ENCODE assay signal across 25 mouse cellular contexts in the genomic region with DNA sequence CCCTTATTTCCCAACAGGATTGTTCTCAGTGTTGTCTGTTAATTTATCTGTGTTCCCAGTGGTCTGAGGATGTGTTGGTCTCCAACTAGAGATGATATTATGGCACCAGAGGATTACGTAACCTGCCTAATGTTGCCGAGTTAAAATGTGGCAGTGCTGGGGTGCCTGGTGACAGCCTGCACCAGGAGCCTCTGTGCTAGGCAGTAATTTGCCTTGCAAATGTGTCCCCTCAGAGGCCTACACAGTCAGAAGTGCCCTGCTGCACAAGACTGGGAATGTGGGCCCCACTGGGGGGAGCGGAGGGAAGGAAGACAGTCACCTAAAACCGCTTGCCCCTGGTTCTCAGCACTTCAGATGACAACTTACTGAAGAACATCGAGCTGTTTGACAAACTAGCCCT. TPM values are rescaled to one million over a fixed set of nuclear protein-coding genes. Genes with fewer than 3 reads are reported as not detected.
DNase-seq lines count a peak whose midpoint lies in the region; ATAC-seq and TF ChIP-seq lines count a peak whose summit lies in the region.
"Had no signal": no experiment of that assay in that cellular context is flagged by ENCODE, and none has a peak within 500 bp of the region (broad histone marks: within the 10 kb centered on the region; RNA-seq: fewer than 3 reads in every experiment).

No protein-coding gene starts in this region.

- H3K4me3 ChIP-seq in midbrain, embryonic 11.5 days (ENCODE audit: low read depth, low read length) = no peak overlapping the region
- H3K4me3 ChIP-seq in midbrain, embryonic 15.5 days = no peak overlapping the region
- H3K4me3 ChIP-seq in olfactory bulb, adult 2 months (ENCODE audit: insufficient read depth, low read depth, low read length) = no peak overlapping the region
- H3K4me3 ChIP-seq: forebrain, embryonic 15.5 days; gastrocnemius, adult 2 months; heart, embryonic 12.5 days; hindbrain, embryonic 12.5 days; kidney, embryonic 15.5 days; neural tube, embryonic 13.5 days had no signal

- H3K9ac ChIP-seq in midbrain, embryonic 11.5 days (ENCODE audit: low read length) = no peak overlapping the region
- H3K9ac ChIP-seq in midbrain, embryonic 15.5 days = no peak overlapping the region
- H3K9ac ChIP-seq: forebrain, embryonic 15.5 days; heart, embryonic 12.5 days; hindbrain, embryonic 12.5 days; kidney, embryonic 15.5 days; liver, embryonic 14.5 days; neural tube, embryonic 13.5 days had no signal

- TF ChIP-seq POLR2A in brain, embryonic 14.5 days (IDR thresholded peaks at IDR 0.05; ENCODE audit: borderline replicate concordance, extremely low read depth, insufficient read depth, insufficient read length, poor library complexity, severe bottlenecking) = no peak
- no peak for TF ChIP-seq POLR2A in olfactory bulb, adult 2 months (IDR thresholded peaks at IDR 0.05; ENCODE audit: insufficient read depth, low read depth, low read length)

- H3K27me3 ChIP-seq in midbrain, embryonic 11.5 days (ENCODE audit: control insufficient read depth, insufficient read depth, low read length) = no peaks in the 10 kb centered on the region
- H3K27me3 ChIP-seq in midbrain, embryonic 15.5 days (replicated peaks) = no peaks in the 10 kb centered on the region
- H3K27me3 ChIP-seq: forebrain, embryonic 15.5 days; heart, embryonic 12.5 days; hindbrain, embryonic 12.5 days; kidney, embryonic 15.5 days; neural tube, embryonic 13.5 days; Patski had no signal

- no peak for TF ChIP-seq CTCF in brain, embryonic 14.5 days (IDR thresholded peaks at IDR 0.05; ENCODE audit: borderline replicate concordance, extremely low read depth, insufficient read depth, insufficient read length)
- TF ChIP-seq CTCF in olfactory bulb, adult 2 months (IDR thresholded peaks at IDR 0.05; ENCODE audit: insufficient read depth, low read depth, low read length) = no peak

- intact Hi-C loops in gastrocnemius, postnatal 36 days (cut with DNase I) = no loop called here

- peak; percentile 70 for DNase-seq in layer of hippocampus, adult 11-12 months (ENCODE audit: low spot score)
- DNase-seq in layer of hippocampus, postnatal 14 days (ENCODE audit: low spot score in 2 of 2) = no peak
- peak; percentile 56 for DNase-seq in midbrain, embryonic 11.5 days (ENCODE audit: low spot score, missing footprints)
- DNase-seq in brain, embryonic 14.5 days (ENCODE audit: low read depth) = peak; percentile 40
- DNase-seq in gastrocnemius, postnatal 36 days = no peak
- DNase-seq: adrenal gland, postnatal 10 days; cerebellum, adult 11 months; cerebellum, postnatal 25 days; gastrocnemius, adult 2 months; heart, postnatal 14 days; kidney, postnatal 4 days; thymus, adult 18-20 months; thymus, postnatal 4 days had no signal

- H3K9me3 ChIP-seq in midbrain, embryonic 11.5 days (ENCODE audit: control insufficient read depth, low read length) = no peaks in the 10 kb centered on the region
- no peaks in the 10 kb centered on the region for H3K9me3 ChIP-seq in midbrain, embryonic 15.5 days
- H3K9me3 ChIP-seq: forebrain, embryonic 15.5 days; heart, embryonic 12.5 days; hindbrain, embryonic 12.5 days; kidney, embryonic 15.5 days; neural tube, embryonic 13.5 days had no signal

- WGBS in midbrain, embryonic 11.5 days = 64% methylated on average over 5 of the region's 5 CpGs
- 49% methylated on average over 5 of the region's 5 CpGs for WGBS in midbrain, embryonic 15.5 days
- WGBS in olfactory bulb, adult 2 months = 39% methylated on average over 5 of the region's 5 CpGs

- ATAC-seq in midbrain, embryonic 11.5 days (ENCODE audit: low FRiP score) = 0 out of 2 replicates have a peak, but pooled peaks have one; percentile 30
- ATAC-seq in midbrain, embryonic 15.5 days (replicated peaks) = no peak
- ATAC-seq: activated CD4-positive, CD25-positive, alpha-beta regulatory T cell, adult 4 months; forebrain, embryonic 15.5 days; Patski had no signal

- no peak overlapping the region for H3K4me2 ChIP-seq in midbrain, embryonic 11.5 days
- H3K4me2 ChIP-seq in midbrain, embryonic 15.5 days = no peak overlapping the region
- H3K4me2 ChIP-seq: forebrain, embryonic 15.5 days; heart, embryonic 12.5 days; hindbrain, embryonic 12.5 days; kidney, embryonic 15.5 days; neural tube, embryonic 13.5 days had no signal

- peaks cover 15% of the 10 kb centered on the region; the same call in 1 of the 2 replicates for H3K36me3 ChIP-seq in midbrain, embryonic 11.5 days (ENCODE audit: control insufficient read depth, insufficient read depth, low read length)
- H3K36me3 ChIP-seq in midbrain, embryonic 15.5 days (replicated peaks) = peaks cover 13% of the 10 kb centered on the region; the same call in 1 of the 2 replicates

- no peak overlapping the region for H3K27ac ChIP-seq in midbrain, embryonic 11.5 days (ENCODE audit: low read depth, low read length)
- no peak overlapping the region for H3K27ac ChIP-seq in midbrain, embryonic 15.5 days
- H3K27ac ChIP-seq in olfactory bulb, adult 2 months (ENCODE audit: insufficient read depth, low read depth, low read length) = peak overlapping the region; percentile 88
- H3K27ac ChIP-seq: forebrain, embryonic 15.5 days; gastrocnemius, adult 2 months; hindbrain, embryonic 12.5 days; kidney, embryonic 15.5 days; liver, embryonic 14.5 days; neural tube, embryonic 13.5 days had no signal

- peaks cover 7% of the 10 kb centered on the region; the same call in 1 of the 2 replicates for H3K4me1 ChIP-seq in midbrain, embryonic 11.5 days (ENCODE audit: control insufficient read depth, insufficient read depth, low read length)
- H3K4me1 ChIP-seq in midbrain, embryonic 15.5 days = peaks cover 3% of the 10 kb centered on the region; the same call in 1 of the 2 replicates
- H3K4me1 ChIP-seq in olfactory bulb, adult 2 months (ENCODE audit: control insufficient read depth, insufficient read depth, low read length) = peaks cover 26% of the 10 kb centered on the region
- H3K4me1 ChIP-seq: kidney, embryonic 15.5 days had no signal

RNA-seq across cellular contexts. Expression of gene Asphd1, which starts 7.6 kb away (rescaled TPM):
- total RNA-seq in layer of hippocampus, postnatal 14 days (2021) = 10 to 100 TPM; 35.2 to 38.6 TPM
- polyA plus RNA-seq in midbrain, embryonic 11.5 days (2014; fragmentation: Nextera tagmentation; extraction: Ambion mirVana) = 1.2 and 1.5 TPM in 2 replicates
- polyA plus RNA-seq in midbrain, embryonic 15.5 days (2015; fragmentation: Nextera tagmentation; extraction: Ambion mirVana) = 7.8 and 8.9 TPM in 2 replicates
- polyA plus RNA-seq in brain, embryonic 14.5 days (2012; rRNA removed) = 21.0 and 21.2 TPM in 2 replicates
- not detected in 2 replicates for polyA plus RNA-seq in olfactory bulb, adult 2 months (2012; ENCODE audit: insufficient read depth, insufficient read length, low replicate concordance, missing spikeins)
- total RNA-seq in gastrocnemius, postnatal 36 days (2021) = not detected
- total RNA-seq: gastrocnemius, adult 2 months; granulocyte monocyte progenitor cell, adult 5-6 weeks had no signal
- polyA plus RNA-seq: heart, embryonic 12.5 days; liver, embryonic 14.5 days; Patski; spleen, adult 2 months had no signal

RNA-seq across cellular contexts. Expression of gene Sez6l2, which starts 8.6 kb away (rescaled TPM):
- 100 to 1,000 TPM; 316 to 335 TPM for total RNA-seq in layer of hippocampus, postnatal 14 days (2021)
- 7.8 and 9.9 TPM in 2 replicates for polyA plus RNA-seq in midbrain, embryonic 11.5 days (2014; fragmentation: Nextera tagmentation; extraction: Ambion mirVana)
- polyA plus RNA-seq in midbrain, embryonic 15.5 days (2015; fragmentation: Nextera tagmentation; extraction: Ambion mirVana) = 50.5 and 56.2 TPM in 2 replicates
- polyA plus RNA-seq in brain, embryonic 14.5 days (2012; rRNA removed) = 84.2 and 129 TPM in 2 replicates
- polyA plus RNA-seq in olfactory bulb, adult 2 months (2012; ENCODE audit: insufficient read depth, insufficient read length, low replicate concordance, missing spikeins) = not detected in 2 replicates
- 1 to 10 TPM; 1.5 to 2.3 TPM for total RNA-seq in gastrocnemius, postnatal 36 days (2021)

RNA-seq across cellular contexts. Expression of gene Kctd13, which starts 13.1 kb away (rescaled TPM):
- total RNA-seq in layer of hippocampus, postnatal 14 days (2021) = 100 to 1,000 TPM; 140 to 145 TPM
- polyA plus RNA-seq in midbrain, embryonic 11.5 days (2014; fragmentation: Nextera tagmentation; extraction: Ambion mirVana) = 26.5 and 26.8 TPM in 2 replicates
- 133 and 136 TPM in 2 replicates for polyA plus RNA-seq in midbrain, embryonic 15.5 days (2015; fragmentation: Nextera tagmentation; extraction: Ambion mirVana)
- 91.1 and 108 TPM in 2 replicates for polyA plus RNA-seq in brain, embryonic 14.5 days (2012; rRNA removed)
- polyA plus RNA-seq in olfactory bulb, adult 2 months (2012; ENCODE audit: insufficient read depth, insufficient read length, low replicate concordance, missing spikeins) = not detected in 2 replicates
- 1 to 10 TPM; 1.4 to 1.6 TPM for total RNA-seq in gastrocnemius, postnatal 36 days (2021)

RNA-seq across cellular contexts. Expression of gene Tmem219, which starts 19.1 kb away (rescaled TPM):
- 10 to 100 TPM; 25.2 to 27.5 TPM for total RNA-seq in layer of hippocampus, postnatal 14 days (2021)
- polyA plus RNA-seq in midbrain, embryonic 11.5 days (2014; fragmentation: Nextera tagmentation; extraction: Ambion mirVana) = 25.6 and 26.5 TPM in 2 replicates
- 33.2 and 36.1 TPM in 2 replicates for polyA plus RNA-seq in midbrain, embryonic 15.5 days (2015; fragmentation: Nextera tagmentation; extraction: Ambion mirVana)
- 28.3 and 36.8 TPM in 2 replicates for polyA plus RNA-seq in brain, embryonic 14.5 days (2012; rRNA removed)
- polyA plus RNA-seq in olfactory bulb, adult 2 months (2012; ENCODE audit: insufficient read depth, insufficient read length, low replicate concordance, missing spikeins) = not detected in 2 replicates
- total RNA-seq in gastrocnemius, postnatal 36 days (2021) = 1 to 10 TPM; 9.1 to 9.3 TPM

RNA-seq across cellular contexts. Expression of gene Cdipt, which starts 33.9 kb away (rescaled TPM):
- total RNA-seq in layer of hippocampus, postnatal 14 days (2021) = 100 to 1,000 TPM; 159 to 165 TPM
- polyA plus RNA-seq in midbrain, embryonic 11.5 days (2014; fragmentation: Nextera tagmentation; extraction: Ambion mirVana) = 66.4 and 67.4 TPM in 2 replicates
- 136 and 150 TPM in 2 replicates for polyA plus RNA-seq in midbrain, embryonic 15.5 days (2015; fragmentation: Nextera tagmentation; extraction: Ambion mirVana)
- 153 and 166 TPM in 2 replicates for polyA plus RNA-seq in brain, embryonic 14.5 days (2012; rRNA removed)
- 241 TPM in 1 of 2 replicates, not detected in the other for polyA plus RNA-seq in olfactory bulb, adult 2 months (2012; ENCODE audit: insufficient read depth, insufficient read length, low replicate concordance, missing spikeins)
- 10 to 100 TPM; 28.0 to 37.2 TPM for total RNA-seq in gastrocnemius, postnatal 36 days (2021)

Comparison
In these comparisons a context has a peak if more than half of its experiments do, and no peak if none do; other contexts are left out.
1. DNase-seq: peak in layer of hippocampus, adult 11-12 months (single experiment), midbrain, embryonic 11.5 days (single experiment) and brain, embryonic 14.5 days (single experiment); none in layer of hippocampus, postnatal 14 days (0 of 2) and gastrocnemius, postnatal 36 days (0 of 2).